Mouse (Mus musculus) heart, postnatal 0 days (tissue): ENCODE data around the gene Krtap9-3.

Source experiments
- CTCF ChIP-seq: IDR thresholded peaks from 2 replicates; pipeline ENCODE4 v1.5.1; 2016; ENCODE audit warnings: antibody characterized with exemption, control low read depth, low read depth
- EP300 ChIP-seq: IDR thresholded peaks from 2 replicates; pipeline ENCODE4 v1.6.1; 2016; ENCODE audit warnings: antibody characterized with exemption, low read depth

- TF ChIP-seq CTCF, result no peak
- TF ChIP-seq EP300, result no peak
These were observed 41.2 kb downstream of the Krtap9-3 start, which contains the start of gene Krtap3-2 for GRCm38 (mm10) chr11:99556753-99557152.
